Mouse (Mus musculus) bone marrow macrophage, adult 2 months (primary cell): Measurements from ENCODE around the gene Ythdf2. TPM values are rescaled to one million over a fixed set of nuclear protein-coding genes. Genes with fewer than 3 reads are reported as not detected.

Experiments used
- H3K27ac ChIP-seq: 2 replicates; pipeline ENCODE4 v1.5.1; 2012; ENCODE audit warnings: low read depth, low read length; ENCODE audit not compliant: insufficient read depth
- H3K4me1 ChIP-seq: 2 replicates; pipeline ENCODE4 v1.6.1; 2012; ENCODE audit warnings: low read length; ENCODE audit not compliant: control insufficient read depth, insufficient read depth
- H3K4me3 ChIP-seq: 2 replicates; pipeline ENCODE4 v1.5.1; 2012; ENCODE audit warnings: mild to moderate bottlenecking, low read length, moderate library complexity; ENCODE audit not compliant: insufficient read depth
- CTCF ChIP-seq: IDR thresholded peaks from 2 replicates; pipeline ENCODE4 v1.5.1; 2012; ENCODE audit warnings: low read depth, mild to moderate bottlenecking, low read length, moderate library complexity
- POLR2A ChIP-seq: IDR thresholded peaks from 2 replicates; pipeline ENCODE4 v1.6.1; 2012; ENCODE audit warnings: mild to moderate bottlenecking, low read depth, low read length, borderline replicate concordance
- polyA plus RNA-seq: library from polyadenylated mRNA; stranded (reverse); fragments of >200 nt; gene quantifications from 2 replicates; pipeline ENCODE4 v1.2.4, GENCODE M21; 2012; ENCODE audit not compliant: missing spikeins, insufficient read depth, insufficient read length

Ythdf2 gene
- 50.3 and 51.4 TPM in 2 replicates for polyA plus RNA-seq

GRCm38 (mm10) chr4:132211953-132212734 is at the start of gene Ythdf2:
Gene Ythdf2, minus strand, starts transcription at chr4:132212303.
- Histone ChIP-seq H3K4me1 (peaks cover 46% of the 10 kb centered on the region), H3K27ac (peak within 1 kb of the TSS; percentile 85), H3K4me3 (peak within 1 kb of the TSS; percentile 99)
- TF ChIP-seq CTCF (peak; percentile 33; the same call in 1 of the 2 replicates), POLR2A (no peak)

- H3K4me3 ChIP-seq, result peak overlapping the region; percentile 99
- no peak for TF ChIP-seq CTCF
- TF ChIP-seq POLR2A, result no peak
- H3K27ac ChIP-seq, result peak overlapping the region; percentile 84
- peaks cover 19% of the 10 kb centered on the region for H3K4me1 ChIP-seq
These were observed 48.6 kb upstream of the Ythdf2 start for GRCm38 (mm10) chr4:132260404-132261379.

GRCm38 (mm10) chr4:132259248-132259647 is 47.1 kb upstream of the Ythdf2 start:
- no peak overlapping the region for H3K4me3 ChIP-seq
- H3K4me1 ChIP-seq, result peaks cover 25% of the 10 kb centered on the region
- no peak for TF ChIP-seq CTCF
- no peak for TF ChIP-seq POLR2A
- peak overlapping the region; percentile 28; the same call in 1 of the 2 replicates for H3K27ac ChIP-seq

DNA sequence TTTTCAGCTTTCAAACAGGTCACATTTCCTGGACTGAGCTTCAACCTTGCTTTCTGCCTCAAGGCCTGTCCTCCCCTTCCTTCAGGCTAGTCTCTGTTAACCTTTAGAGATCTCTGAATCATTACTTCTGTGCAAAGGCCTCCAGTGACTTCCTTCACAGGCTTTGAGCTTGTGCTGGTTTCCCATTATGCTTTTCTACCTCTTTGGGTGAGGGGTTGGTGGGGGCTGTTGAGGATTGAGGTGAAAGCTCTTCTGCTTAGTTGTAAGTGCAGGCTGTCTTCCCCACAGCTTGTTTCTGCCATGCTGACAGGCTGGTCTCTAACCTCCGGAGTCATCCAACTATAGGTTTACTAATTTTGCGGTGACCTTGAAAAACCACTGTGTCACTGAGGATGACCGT is 44.3 kb upstream of the Ythdf2 start:
- Histone ChIP-seq H3K27ac (no peak overlapping the region), H3K4me3 (no peak overlapping the region), H3K4me1 (peaks cover 26% of the 10 kb centered on the region)
- TF ChIP-seq CTCF, result no peak
- no peak for TF ChIP-seq POLR2A

- TF ChIP-seq POLR2A, result no peak
- no peak for TF ChIP-seq CTCF
- peaks cover 26% of the 10 kb centered on the region for H3K4me1 ChIP-seq
- H3K4me3 ChIP-seq, result no peak overlapping the region
- H3K27ac ChIP-seq, result no peak overlapping the region
These were observed 42.9 kb upstream of the Ythdf2 start for GRCm38 (mm10) chr4:132254986-132255385.

GRCm38 (mm10) chr4:132253622-132254021 is 41.5 kb upstream of the Ythdf2 start:
- Histone ChIP-seq H3K27ac (no peak overlapping the region), H3K4me1 (peaks cover 18% of the 10 kb centered on the region), H3K4me3 (no peak overlapping the region)
- TF ChIP-seq CTCF (no peak), POLR2A (no peak)

DNA sequence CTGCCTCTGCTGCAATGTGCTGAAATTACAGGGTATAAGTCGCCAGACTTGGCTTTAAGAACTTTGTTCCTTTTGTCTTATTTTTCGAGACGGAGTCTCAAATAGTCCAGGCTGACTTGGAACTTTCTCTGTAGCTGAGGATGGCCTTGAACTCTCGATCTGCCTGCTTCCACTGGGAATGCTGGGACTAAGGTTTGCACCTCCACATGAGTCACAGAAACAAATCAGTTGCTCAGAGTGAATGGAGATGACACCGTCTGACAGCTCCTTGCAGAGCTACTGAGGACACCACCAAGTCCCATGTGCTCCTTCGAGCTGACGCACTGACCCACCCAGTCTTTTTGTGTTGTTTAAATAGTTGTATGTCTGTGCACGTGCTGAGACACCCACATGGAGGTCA is 41.0 kb upstream of the Ythdf2 start:
- Histone ChIP-seq H3K4me1 (peaks cover 21% of the 10 kb centered on the region), H3K4me3 (no peak overlapping the region), H3K27ac (no peak overlapping the region)
- no peak for TF ChIP-seq POLR2A
- no peak for TF ChIP-seq CTCF

DNA sequence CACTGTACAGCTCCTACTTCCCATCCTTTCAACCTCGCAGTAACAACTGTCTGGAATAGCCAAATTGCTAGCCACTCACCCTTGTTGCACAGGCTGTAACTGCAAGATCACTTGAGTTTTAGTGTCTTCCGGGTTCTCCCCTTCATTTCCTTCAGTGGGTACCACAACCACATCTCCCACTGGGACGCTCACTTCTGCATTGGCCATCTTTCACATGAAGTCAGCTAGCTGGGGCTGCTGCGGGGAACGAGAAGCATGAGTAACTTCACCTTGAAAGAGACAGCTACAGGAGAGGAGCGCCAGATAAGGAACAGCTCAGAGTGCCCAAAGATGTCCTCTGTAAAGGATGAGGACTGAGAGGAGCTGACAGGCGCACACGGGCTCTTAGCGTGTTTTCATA is 39.5 kb upstream of the Ythdf2 start:
- Histone ChIP-seq H3K4me1 (peaks cover 31% of the 10 kb centered on the region), H3K4me3 (no peak overlapping the region), H3K27ac (no peak overlapping the region)
- TF ChIP-seq POLR2A (no peak), CTCF (no peak)

DNA sequence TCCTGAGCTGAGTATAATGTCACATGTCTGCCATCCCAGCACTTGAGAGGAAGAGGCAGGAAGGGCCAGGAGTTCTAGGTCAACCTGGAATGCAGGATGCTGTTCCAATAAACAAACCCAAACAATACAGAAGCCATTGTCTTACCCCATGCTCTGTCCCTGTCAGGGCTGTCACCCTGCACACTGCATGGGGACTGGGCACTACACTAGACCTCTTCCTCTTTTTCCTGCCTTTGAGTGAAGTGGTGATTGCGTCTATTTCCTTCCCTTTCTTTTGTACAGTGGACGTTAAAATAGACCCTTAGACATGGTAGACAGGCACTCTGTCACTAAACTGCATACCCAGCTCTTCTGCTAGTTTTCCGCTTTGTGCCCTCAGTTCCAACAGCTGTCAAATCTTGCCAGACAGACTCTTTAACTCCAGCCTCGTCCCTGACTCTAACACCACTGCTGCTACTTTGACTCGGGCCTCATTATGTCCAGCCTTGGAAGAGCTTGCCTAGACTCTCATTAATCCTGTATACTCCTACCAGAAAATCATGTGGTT is 35.4 kb upstream of the Ythdf2 start:
- Histone ChIP-seq H3K4me1 (peaks cover 26% of the 10 kb centered on the region), H3K4me3 (no peak overlapping the region), H3K27ac (peak overlapping the region; percentile 69)
- no peak for TF ChIP-seq POLR2A
- no peak for TF ChIP-seq CTCF
